Comparison of ENCODE assay signal across 8 mouse cellular contexts in the genomic region with DNA sequence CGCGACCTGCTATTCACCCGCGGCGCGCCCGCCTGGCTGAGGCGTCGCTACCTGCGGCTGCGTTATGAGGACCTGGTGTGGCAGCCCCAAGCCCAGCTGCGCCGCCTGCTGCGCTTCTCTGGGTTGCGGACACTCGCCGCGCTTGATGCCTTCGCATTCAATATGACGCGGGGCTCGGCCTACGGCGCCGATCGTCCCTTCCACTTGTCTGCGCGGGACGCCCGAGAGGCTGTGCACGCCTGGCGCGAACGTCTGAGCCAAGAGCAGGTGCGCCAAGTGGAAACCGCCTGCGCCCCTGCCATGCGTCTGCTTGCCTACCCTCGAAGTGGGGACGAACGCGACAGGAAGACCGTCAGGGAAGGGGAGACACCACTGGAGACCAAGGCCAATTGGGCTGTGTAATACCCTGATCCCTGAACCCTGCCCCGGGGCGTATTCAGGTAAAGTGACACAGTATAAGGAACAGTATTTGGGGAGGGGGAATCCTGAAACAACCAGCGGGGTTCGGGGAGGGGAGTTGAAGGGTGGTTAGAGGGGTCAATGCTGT. TPM values are rescaled to one million over a fixed set of nuclear protein-coding genes. Genes with fewer than 3 reads are reported as not detected.
DNase-seq lines count a peak whose midpoint lies in the region; ATAC-seq and TF ChIP-seq lines count a peak whose summit lies in the region.

No protein-coding gene starts in this region.

- no peaks in the 10 kb centered on the region for H3K36me3 ChIP-seq in forebrain, embryonic 16.5 days (ENCODE audit: control insufficient read depth, insufficient read depth)
- no peaks in the 10 kb centered on the region for H3K36me3 ChIP-seq in kidney, embryonic 16.5 days (ENCODE audit: insufficient read depth, low read length)
- H3K36me3 ChIP-seq in myocyte (ENCODE audit: control insufficient read depth, insufficient read depth): no peaks in the 10 kb centered on the region

- WGBS in lung, adult 2 months: 32% methylated on average over 47 of the region's 47 CpGs
- WGBS in forebrain, embryonic 16.5 days: 23% methylated on average over 46 of the region's 47 CpGs
- 21% methylated on average over 47 of the region's 47 CpGs for WGBS in kidney, embryonic 16.5 days

- no peaks in the 10 kb centered on the region for H3K4me1 ChIP-seq in lung, adult 2 months (ENCODE audit: control insufficient read depth, insufficient read depth, low read length)
- H3K4me1 ChIP-seq in forebrain, embryonic 16.5 days (replicated peaks; ENCODE audit: control insufficient read depth, insufficient read depth, low read length): no peaks in the 10 kb centered on the region; the same call in 1 of the 2 replicates
- H3K4me1 ChIP-seq in kidney, embryonic 16.5 days (ENCODE audit: insufficient read depth, low read length): 0 out of 2 replicates have a peak, but pooled peaks cover 5% of the 10 kb centered on the region

- DNase-seq in lung, adult 2 months: no peak
- DNase-seq in lung, postnatal 4 days: no peak
- peak; percentile 29 for DNase-seq in brain, embryonic 14.5 days (ENCODE audit: low read depth)
- no peak for DNase-seq in ovary, postnatal 36 days (ENCODE audit: low spot score)
- no peak for DNase-seq in thymus, postnatal 0 days (ENCODE audit: low spot score)

- no peak for TF ChIP-seq POLR2A in lung, adult 2 months (IDR thresholded peaks at IDR 0.05; ENCODE audit: borderline replicate concordance, extremely low read depth, low read depth, low read length)
- TF ChIP-seq POLR2A in brain, embryonic 14.5 days (IDR thresholded peaks at IDR 0.05; ENCODE audit: borderline replicate concordance, extremely low read depth, insufficient read depth, insufficient read length, poor library complexity, severe bottlenecking): no peak
- TF ChIP-seq POLR2A in myocyte (IDR thresholded peaks at IDR 0.05; ENCODE audit: insufficient read length, low read depth): no peak

- H3K4me2 ChIP-seq in forebrain, embryonic 16.5 days (ENCODE audit: low read length): peak overlapping the region; percentile 74
- H3K4me2 ChIP-seq in kidney, embryonic 16.5 days (replicated peaks; ENCODE audit: low read depth, low read length): peak overlapping the region; percentile 70
- no peak overlapping the region for H3K4me2 ChIP-seq in myocyte (ENCODE audit: low read depth)

- TF ChIP-seq CTCF in lung, adult 2 months (IDR thresholded peaks at IDR 0.05; ENCODE audit: insufficient read depth, low read length): no peak
- TF ChIP-seq CTCF in brain, embryonic 14.5 days (IDR thresholded peaks at IDR 0.05; ENCODE audit: borderline replicate concordance, extremely low read depth, insufficient read depth, insufficient read length): no peak

- no peak overlapping the region for H3ac ChIP-seq in myocyte (ENCODE audit: control insufficient read depth, insufficient read length)

- no peak overlapping the region for H3K27ac ChIP-seq in forebrain, embryonic 16.5 days (ENCODE audit: low read length)
- H3K27ac ChIP-seq in kidney, embryonic 16.5 days (ENCODE audit: low read length): no peak overlapping the region

- ATAC-seq in forebrain, embryonic 16.5 days: peak; percentile 45
- peak; percentile 17; the same call in 1 of the 2 replicates for ATAC-seq in kidney, embryonic 16.5 days (ENCODE audit: low FRiP score, low TSS enrichment)

- H3K79me2 ChIP-seq in myocyte (ENCODE audit: control insufficient read depth, insufficient read depth): no peaks in the 10 kb centered on the region

- H3K9me3 ChIP-seq in forebrain, embryonic 16.5 days (ENCODE audit: control insufficient read depth, low read length): no peaks in the 10 kb centered on the region
- H3K9me3 ChIP-seq in kidney, embryonic 16.5 days (ENCODE audit: low read length): no peaks in the 10 kb centered on the region

- no peaks in the 10 kb centered on the region for H3K27me3 ChIP-seq in forebrain, embryonic 16.5 days (replicated peaks; ENCODE audit: control insufficient read depth, insufficient read depth, low read length)
- H3K27me3 ChIP-seq in kidney, embryonic 16.5 days (ENCODE audit: insufficient read depth, low read length): 0 out of 2 replicates have a peak, but pooled peaks cover 4% of the 10 kb centered on the region
- H3K27me3 ChIP-seq in myocyte (ENCODE audit: control insufficient read depth, insufficient read depth, insufficient read length): no peaks in the 10 kb centered on the region

- H3K9ac ChIP-seq in forebrain, embryonic 16.5 days (replicated peaks; ENCODE audit: low read depth, low read length): peak overlapping the region; percentile 45
- no peak overlapping the region for H3K9ac ChIP-seq in kidney, embryonic 16.5 days (replicated peaks; ENCODE audit: low read length)

- peak overlapping the region; percentile 54 for H3K4me3 ChIP-seq in lung, adult 2 months (replicated peaks; ENCODE audit: extremely low read depth, low read depth, low read length)
- H3K4me3 ChIP-seq in forebrain, embryonic 16.5 days (replicated peaks; ENCODE audit: low read length): peak overlapping the region; percentile 50
- peak overlapping the region; percentile 49 for H3K4me3 ChIP-seq in kidney, embryonic 16.5 days (ENCODE audit: low read length)
- peak overlapping the region; percentile 17 for H3K4me3 ChIP-seq in myocyte

TF ChIP-seq in myocyte, 11 proteins besides CTCF, POLR2A, EP300 and RAD21:
- TF ChIP-seq SRF (IDR thresholded peaks at IDR 0.05; ENCODE audit: control insufficient read depth, insufficient read length, low read depth) (no peak), USF1 (IDR thresholded peaks at IDR 0.05; ENCODE audit: low read depth) (no peak), REST (IDR thresholded peaks at IDR 0.05; ENCODE audit: insufficient read depth, insufficient read length) (no peak), TCF12 (IDR thresholded peaks at IDR 0.05; ENCODE audit: insufficient read depth, poor library complexity, severe bottlenecking) (no peak), TCF3 (IDR thresholded peaks at IDR 0.05; ENCODE audit: insufficient read length, low read depth) (no peak), MYOG (IDR thresholded peaks at IDR 0.05; ENCODE audit: control insufficient read depth in 1 of 3, insufficient read depth in 1 of 3, insufficient read length in 2 of 3, low read depth in 2 of 3) (no peak), CEBPB (IDR thresholded peaks at IDR 0.05; ENCODE audit: insufficient read depth, poor library complexity, severe bottlenecking) (no peak), MAX (IDR thresholded peaks at IDR 0.05; ENCODE audit: low read depth) (no peak), E2F4 (IDR thresholded peaks at IDR 0.05; ENCODE audit: insufficient read depth) (no peak), MYOD1 (IDR thresholded peaks at IDR 0.05; ENCODE audit: control insufficient read depth in 1 of 3, insufficient read length in 2 of 3, low read depth in 2 of 3) (no peak), POLR2AphosphoS2 (IDR thresholded peaks at IDR 0.05; ENCODE audit: insufficient read length, low read depth) (no peak)

RNA-seq across cellular contexts. Expression of a gene that starts 1.5 kb away (rescaled TPM):
- polyA plus RNA-seq in lung, adult 2 months (2012; rRNA removed): 10.3 and 13.0 TPM in 2 replicates
- polyA plus RNA-seq in brain, embryonic 14.5 days (2012; rRNA removed): 3.1 and 4.4 TPM in 2 replicates
- 3.7 and 5.4 TPM in 2 replicates for polyA plus RNA-seq in forebrain, embryonic 16.5 days (2015; fragmentation: Nextera tagmentation; extraction: Ambion mirVana)
- polyA plus RNA-seq in kidney, embryonic 16.5 days (2015; fragmentation: Nextera tagmentation; extraction: Ambion mirVana): 4.2 TPM in 2 replicates
- polyA plus RNA-seq in myocyte (2012; fragmentation: generic; extraction: Trizol): 1.7 TPM
- 2.7 TPM in 2 replicates for polyA plus RNA-seq in thymus, postnatal 0 days (2015; fragmentation: Nextera tagmentation; extraction: Ambion mirVana)
